Mouse (Mus musculus): ENCODE data around the gene 5430427O19Rik.

5430427O19Rik gene

DNA sequence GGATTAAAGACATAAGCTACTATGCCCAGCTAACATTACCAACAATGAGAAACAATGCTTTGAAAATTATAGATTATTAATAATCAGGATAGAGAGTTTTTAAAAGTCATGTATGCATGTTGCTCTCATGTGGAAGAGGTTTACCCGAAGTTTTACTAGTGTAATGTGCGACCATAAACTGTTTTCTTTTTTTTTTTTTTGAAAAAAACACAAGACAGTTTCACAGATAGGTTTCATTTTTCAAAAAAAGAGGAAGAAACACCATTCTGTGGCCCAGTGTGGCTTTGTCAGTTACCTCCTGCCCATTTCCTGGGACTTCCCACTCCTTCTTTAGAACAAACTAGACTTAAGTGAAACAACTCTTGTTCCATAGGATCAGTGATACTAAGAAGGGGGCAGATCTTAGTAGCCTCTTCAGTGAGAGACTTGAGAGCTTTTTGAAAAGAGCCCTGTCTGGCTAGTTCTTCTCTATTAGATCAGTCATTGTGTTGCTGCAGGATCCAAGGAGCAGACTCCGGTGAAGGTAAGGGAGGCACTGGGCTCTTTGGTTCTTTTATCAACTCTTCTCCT lies at the start of gene 5430427O19Rik:
Gene 5430427O19Rik (plus strand): TSS at position 441 of the 570 bp plus-strand sequence.
- peak in 1 of 2 experiments; percentile 12 for DNase-seq (ENCODE audit: low spot score in 2 of 2)

DNA sequence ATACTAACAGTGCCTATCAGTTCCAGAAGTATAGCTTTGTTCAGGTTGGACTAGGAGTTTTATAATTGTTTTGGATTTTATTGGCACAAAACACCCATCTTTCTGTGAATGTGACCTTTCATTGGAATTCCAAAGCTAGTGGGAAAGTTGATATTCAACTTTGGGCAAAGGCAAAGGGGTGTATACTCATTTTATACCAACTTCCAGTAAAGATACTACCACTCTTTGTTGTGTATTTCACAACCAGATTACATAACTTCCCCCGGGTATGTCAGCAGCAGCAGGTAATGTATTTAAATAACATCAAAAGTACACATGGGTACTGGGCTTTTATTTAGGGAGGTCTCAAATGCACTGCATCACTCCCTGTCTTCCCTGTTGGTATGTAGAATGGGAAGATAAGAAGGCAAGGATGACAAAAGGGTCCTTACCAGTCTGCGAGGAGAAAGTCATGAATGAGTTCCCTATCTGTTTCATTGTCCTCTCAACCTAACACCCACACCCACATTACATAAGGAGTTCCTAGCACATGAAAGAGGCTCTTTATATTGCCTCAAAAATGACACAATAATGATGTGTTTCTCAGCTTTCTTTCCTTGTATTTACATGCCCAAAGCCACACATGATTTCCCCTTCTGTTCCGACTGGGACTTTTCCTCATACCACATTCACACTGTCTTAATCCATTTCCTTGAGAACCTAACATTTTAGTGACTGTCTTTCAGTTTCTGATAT lies 42.3 kb upstream of the 5430427O19Rik start:
- DNase-seq (ENCODE audit: low spot score in 2 of 2), result no peak

DNA sequence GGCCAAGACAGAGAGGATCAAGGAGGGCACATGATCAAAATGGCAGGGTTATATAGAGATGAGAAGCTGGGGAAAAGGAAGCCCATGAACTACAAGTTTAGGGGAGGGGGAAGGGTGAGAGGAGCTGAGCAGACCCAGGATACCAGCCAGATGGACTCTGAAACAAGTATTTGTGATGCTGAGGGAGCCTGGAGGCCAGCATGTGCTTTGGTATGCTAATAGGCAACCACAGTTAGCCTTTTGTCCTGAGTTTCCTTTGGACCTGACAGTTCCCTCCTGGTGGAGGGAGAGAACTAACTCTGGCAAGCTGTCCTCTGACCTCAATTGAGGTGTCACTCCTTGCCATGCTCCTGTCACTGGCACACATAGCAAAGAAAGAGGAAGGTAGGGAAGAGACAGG lies 41.2 kb upstream of the 5430427O19Rik start:
- DNase-seq (ENCODE audit: low spot score in 2 of 2), result no peak

DNA sequence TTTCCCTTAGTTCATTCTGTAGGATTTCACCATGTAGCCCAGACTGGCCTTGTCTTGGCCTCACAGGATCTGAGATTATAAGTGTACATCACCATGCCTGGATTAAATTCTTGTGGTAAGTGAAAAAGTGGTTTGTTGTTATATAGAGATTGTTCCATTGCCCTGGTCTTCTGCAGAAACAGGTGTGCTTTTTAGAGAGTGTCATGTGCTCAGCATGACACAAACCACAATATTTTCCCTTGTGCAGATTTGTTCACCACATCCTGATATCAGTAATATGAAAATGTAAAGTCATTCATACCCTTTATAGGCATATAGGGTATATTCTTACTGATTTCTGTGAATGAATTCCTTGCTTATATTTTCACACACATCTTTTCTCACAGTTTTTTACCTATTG lies 31.0 kb upstream of the 5430427O19Rik start:
- no peak for DNase-seq (ENCODE audit: low spot score in 2 of 2)

DNA sequence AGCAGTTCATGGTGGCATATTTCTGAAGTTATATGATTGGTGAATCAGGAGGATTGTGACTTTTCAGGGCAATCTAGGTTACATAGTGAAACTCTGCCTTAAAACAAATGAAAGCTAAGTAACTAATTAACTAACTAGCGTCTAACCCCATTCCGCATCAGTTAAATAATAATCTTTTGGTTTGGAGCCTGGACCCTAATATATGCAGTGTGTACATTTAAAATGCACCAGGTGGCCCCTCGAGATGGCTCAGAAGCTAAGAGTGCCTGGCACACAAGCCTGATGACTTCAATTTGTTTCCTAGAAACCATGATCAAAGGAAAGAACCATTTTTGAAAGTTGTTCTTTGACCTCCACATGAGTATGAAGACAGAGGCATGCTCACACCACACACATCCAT lies 14.2 kb upstream of the 5430427O19Rik start:
- DNase-seq (ENCODE audit: low spot score in 2 of 2), result no peak

DNA sequence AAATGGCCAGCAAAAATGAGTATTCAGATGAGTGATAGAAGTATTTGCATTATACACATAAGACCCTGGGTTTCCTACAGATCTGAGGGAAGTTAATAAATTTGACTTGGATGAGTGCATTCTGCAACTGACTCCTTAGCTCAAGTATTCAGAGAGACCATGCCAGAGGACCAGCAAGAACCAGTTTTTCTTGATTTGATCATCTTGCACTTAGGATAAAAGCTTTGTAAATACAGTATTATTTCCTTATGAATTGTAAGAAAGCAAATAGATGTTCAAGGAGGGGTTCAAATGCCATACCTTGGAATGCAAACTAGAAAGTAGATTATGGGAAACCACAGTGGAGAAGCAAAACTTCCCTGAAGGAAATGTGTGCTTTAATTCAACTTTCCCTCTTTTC lies 13.0 kb upstream of the 5430427O19Rik start:
- no peak for DNase-seq (ENCODE audit: low spot score in 2 of 2)

DNA sequence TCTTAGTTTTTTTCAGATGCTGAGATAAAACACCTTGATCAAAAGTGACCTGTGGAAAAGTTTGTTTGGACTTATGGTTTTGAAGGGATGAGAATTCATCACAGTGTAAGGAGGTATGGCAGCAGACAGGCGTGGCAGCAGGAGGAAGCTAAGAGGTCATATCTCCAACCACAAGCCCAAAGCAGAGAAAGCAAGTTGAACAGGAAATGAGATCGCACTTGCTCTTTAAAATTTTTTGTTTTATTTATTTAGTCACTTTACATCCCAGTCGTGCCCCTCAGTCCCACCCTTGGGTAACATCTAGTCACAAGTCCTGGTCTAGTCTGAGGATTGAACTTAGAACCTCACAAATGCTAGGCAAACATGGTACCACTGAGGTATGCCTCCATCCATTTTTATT lies 2.1 kb upstream of the 5430427O19Rik start:
- DNase-seq (ENCODE audit: low spot score in 2 of 2), result no peak

DNA sequence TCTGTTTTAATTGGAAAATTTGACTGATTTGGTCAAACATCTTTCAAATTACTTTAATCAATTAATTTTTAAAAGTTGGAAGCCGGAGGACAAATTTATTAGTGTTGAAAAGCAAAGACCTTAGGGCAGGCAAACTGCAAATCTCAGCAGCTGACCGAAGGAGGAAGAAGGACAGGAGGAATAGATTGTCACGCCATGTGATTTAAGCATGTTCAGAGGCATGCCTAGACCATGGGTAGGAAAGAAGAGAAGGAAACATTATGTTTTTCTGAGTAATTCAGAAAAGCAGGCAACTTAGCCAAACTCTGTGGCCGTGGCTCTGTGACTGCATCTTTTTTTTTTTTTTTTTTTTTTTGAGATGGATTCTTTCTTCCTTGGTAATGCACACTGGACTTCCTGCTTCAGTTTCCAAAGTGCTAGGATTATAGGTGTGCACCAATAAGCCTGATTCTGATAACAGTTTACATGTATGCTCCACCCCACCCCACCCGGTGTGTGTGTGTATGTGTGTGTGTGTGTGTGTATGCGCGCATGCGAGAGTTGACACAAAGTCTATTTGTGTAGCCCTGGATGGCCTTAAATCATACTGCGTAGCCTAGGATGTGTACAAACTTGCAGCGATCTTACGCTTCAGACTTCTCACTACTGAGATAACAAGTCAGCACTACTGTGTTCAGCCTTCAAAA lies 1.4 kb downstream of the 5430427O19Rik start:
- DNase-seq (ENCODE audit: low spot score in 2 of 2), result no peak

DNA sequence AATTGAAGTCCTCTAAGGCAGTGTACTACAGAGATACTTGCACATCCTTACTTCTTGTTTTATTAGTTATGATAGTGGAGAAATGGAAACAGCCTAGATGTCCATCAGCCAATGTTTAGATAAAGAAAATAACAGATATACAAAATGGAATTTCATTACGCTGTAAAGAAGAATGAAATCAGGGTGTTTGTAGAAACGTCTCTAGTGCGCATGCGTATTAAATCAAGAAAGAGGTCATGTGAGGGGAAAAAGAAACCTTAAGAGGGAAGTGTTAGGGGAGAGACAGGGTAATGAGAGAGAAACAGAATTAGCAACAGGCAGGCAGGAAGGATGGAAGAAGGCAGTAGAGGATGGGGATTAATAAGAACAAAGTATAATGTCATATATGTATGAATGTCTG lies 4.2 kb downstream of the 5430427O19Rik start:
- no peak for DNase-seq (ENCODE audit: low spot score in 2 of 2)

DNA sequence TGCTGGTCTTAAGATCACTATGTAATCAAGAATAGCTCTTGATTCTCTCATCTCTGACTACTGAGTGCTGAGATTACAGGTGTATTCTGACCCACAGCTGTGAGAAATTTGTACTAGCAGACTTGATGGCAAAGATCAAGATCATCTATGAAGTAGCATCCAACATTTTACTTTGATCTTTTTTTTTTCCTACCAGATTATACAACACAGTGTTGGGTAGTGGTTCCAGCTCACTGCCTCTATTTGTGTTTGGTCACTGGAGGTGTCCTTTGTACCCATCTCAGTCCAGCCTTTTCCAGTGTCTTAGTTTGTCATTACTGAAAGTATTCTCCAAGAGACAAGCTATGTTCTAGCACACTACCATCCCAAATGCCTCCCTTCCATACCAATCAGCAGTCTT lies 5.8 kb downstream of the 5430427O19Rik start:
- DNase-seq (ENCODE audit: low spot score in 2 of 2), result no peak

DNA sequence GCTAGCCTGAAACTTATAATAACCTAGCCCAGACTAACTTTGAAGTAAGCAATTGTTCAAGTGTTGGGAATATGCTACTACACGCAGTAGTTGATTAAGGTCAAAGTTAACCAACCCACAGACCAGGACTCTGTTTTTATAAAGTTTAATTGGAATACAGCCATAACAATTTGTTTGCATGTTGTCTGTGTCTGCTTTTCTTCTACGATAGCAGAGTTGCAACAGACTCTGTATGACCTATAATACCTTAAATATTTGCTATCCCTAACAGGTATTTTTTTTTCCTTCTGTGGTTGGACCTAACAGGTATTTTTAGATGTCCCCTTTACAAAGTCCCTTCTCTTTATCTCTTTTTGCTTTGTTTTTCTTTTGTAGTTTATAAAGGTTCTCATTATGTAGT lies 7.6 kb downstream of the 5430427O19Rik start:
- DNase-seq (ENCODE audit: low spot score in 2 of 2), result no peak

DNA sequence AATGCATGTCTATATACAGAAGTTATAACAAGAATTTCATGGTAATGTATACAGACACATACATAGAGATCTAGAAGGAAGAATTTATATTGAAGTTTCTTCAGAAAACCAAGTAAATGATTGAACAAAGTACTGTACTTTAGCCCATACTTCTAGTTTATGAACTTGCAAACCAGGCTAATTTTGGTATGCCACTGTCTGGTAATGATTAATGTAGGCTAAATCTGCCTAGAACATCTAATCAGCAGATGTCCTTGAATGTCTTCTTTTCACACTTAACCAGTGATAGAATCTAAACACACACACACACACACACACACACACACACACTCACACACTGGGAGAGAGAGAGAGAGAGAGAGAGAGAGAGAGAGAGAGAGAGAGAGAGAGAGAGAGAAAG lies 8.1 kb downstream of the 5430427O19Rik start:
- no peak for DNase-seq (ENCODE audit: low spot score in 2 of 2)

DNA sequence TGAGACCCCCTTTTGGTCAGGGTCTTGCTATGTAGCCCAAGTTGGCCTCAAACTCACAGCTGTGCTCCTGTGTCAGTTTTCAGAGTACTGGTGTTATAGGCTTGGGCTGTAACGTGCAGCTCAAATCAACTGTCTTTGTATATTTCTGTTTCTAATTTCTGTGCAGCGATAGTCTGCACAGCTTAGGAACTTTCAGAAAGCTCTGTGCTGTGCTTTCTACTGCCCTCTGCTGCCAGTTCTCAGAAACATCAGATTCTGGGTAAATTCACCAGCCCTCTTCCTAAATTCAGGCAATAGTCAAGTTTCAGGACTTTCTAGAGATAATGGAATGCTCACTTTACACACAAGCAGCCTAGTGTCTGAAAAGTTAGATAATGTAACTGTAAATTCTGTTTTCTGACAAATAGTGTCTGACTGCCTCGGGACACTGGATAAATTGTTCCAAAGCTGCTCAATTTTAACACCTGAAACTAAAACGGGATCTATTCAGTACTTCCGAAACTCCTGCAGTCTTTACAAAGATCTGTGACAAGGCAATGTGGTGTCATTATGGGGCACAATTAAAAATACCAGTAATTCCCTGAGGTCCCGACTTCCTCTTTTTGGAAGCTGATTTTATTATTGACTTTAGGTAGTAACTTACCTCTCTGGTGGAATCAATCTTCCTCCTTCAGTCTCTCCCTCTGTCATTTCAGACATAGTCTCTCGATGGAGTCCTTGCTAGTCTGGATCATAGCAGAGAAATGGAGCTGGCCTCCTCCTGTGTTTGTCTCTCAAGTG lies 9.2 kb downstream of the 5430427O19Rik start:
- DNase-seq (ENCODE audit: low spot score in 2 of 2), result peak in 1 of 2 experiments; percentile 23

DNA sequence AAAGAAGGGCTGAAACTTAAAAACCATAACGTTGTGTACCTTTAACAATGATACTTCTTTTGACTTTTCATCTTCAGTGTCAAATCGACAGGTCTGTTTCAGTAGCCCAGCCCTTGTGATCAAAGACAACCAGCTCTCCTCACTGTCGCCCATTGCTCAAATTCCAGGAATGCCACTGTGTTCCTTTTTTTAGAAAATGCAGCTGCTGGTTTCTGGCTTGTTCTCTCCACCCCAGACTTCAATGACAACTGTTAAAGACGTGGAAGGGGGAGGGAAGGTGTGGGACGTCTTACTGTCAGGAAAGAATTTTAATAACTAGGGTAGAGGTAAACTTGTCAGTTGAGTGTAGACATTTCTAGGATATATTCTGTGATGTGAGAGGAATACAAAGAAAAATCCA lies 16.5 kb downstream of the 5430427O19Rik start:
- no peak for DNase-seq (ENCODE audit: low spot score in 2 of 2)

DNA sequence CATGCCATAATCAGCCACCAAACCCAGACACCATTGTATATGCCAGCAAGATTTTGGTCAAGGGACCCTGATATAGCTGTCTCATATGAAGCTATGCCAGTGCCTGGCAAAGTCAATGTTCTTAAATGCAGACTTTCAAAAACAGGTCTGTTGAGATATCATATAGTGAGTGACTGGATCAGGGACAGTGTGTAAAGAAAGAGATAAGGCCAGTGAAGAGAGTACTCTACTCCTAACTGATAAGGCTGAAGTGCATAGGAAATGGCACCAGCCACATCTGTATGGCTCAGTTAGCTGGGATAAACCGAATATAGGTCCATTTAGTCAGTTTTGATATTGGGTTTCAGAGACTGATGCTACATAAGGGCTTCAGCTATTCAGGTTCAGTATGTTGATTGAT lies 31.0 kb downstream of the 5430427O19Rik start:
- no peak for DNase-seq (ENCODE audit: low spot score in 2 of 2)

DNA sequence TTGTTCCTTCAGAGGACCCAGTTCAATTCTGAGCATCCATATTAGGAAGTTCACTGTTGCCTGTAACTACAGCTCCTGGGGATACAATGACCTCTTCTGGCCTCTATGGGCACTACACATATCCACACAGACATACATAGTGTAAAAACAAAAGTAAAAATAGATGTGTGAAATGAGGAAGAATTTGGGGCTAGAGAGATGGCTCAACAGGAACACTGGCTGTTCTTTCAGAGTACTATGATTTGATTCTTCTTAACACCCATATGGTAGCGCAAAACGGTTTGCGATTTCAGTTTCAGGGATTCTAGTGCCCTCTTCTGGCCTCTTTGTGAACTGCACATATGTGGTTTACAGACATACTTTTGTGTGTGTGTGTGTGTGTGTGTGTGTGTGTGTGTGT lies 48.9 kb downstream of the 5430427O19Rik start:
- DNase-seq (ENCODE audit: low spot score in 2 of 2), result peak in 1 of 2 experiments; percentile 41

DNA sequence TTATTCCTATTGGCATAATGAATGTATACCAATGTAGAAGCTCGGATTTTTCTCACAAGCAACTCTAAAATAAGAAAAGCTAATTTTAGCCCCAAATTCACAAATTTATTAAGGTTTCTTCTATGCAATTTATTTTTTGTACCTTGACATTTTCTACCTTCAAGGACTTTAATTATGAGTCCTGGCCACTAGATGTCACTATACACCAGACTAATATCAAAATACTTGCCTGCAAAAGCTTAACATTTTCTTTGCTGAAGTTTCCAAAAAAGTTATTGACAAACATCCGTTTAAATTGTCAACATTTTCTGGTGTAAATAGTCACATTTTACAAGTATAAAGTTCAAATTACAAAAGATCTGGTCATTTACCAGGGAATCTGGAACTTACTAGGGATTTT lies 62.8 kb downstream of the 5430427O19Rik start:
- DNase-seq (ENCODE audit: low spot score in 2 of 2), result no peak
